Mouse (Mus musculus) embryonic facial prominence, embryonic 12.5 days (tissue): ENCODE measurements around the gene Tpbgl. TPM values are rescaled to one million over a fixed set of nuclear protein-coding genes. Genes with fewer than 3 reads are reported as not detected.

Source experiments
- ATAC-seq: fragments of 200-750 bp; cut with Nextera tagmentation; 2 replicates; pipeline ENCODE4 v1.8.0; 2017; ENCODE audit not compliant: insufficient number of reproducible peaks, insufficient read depth, low FRiP score, low TSS enrichment
- H3K27ac ChIP-seq: fragments of 300-500 bp; sonication (generic); 2 replicates; pipeline ENCODE4 v1.5.1; 2016; ENCODE audit warnings: mild to moderate bottlenecking
- H3K27me3 ChIP-seq: fragments of 300-500 bp; sonication (generic); 2 replicates; pipeline ENCODE4 v1.6.1; 2016; ENCODE audit warnings: mild to moderate bottlenecking, moderate library complexity
- H3K36me3 ChIP-seq: fragments of 300-500 bp; sonication (generic); 2 replicates; pipeline ENCODE4 v1.6.1; 2016; ENCODE audit warnings: mild to moderate bottlenecking
- H3K4me1 ChIP-seq: fragments of 300-500 bp; sonication (generic); 2 replicates; pipeline ENCODE4 v1.6.1; 2016
- H3K4me2 ChIP-seq: fragments of 300-500 bp; sonication (generic); replicated peaks from 2 replicates; pipeline ENCODE4 v1.6.1; 2016; ENCODE audit warnings: mild to moderate bottlenecking, moderate library complexity
- H3K4me3 ChIP-seq: fragments of 300-500 bp; sonication (generic); 2 replicates; pipeline ENCODE4 v1.5.1; 2016; ENCODE audit warnings: mild to moderate bottlenecking
- H3K9ac ChIP-seq: fragments of 300-500 bp; sonication (generic); 2 replicates; pipeline ENCODE4 v1.6.1; 2016; ENCODE audit warnings: mild to moderate bottlenecking, moderate library complexity
- H3K9me3 ChIP-seq: fragments of 300-500 bp; sonication (generic); 2 replicates; pipeline ENCODE4 v1.6.1; 2016; ENCODE audit warnings: mild to moderate bottlenecking, moderate library complexity
- WGBS: fragments of 180-500 bp; shearing (Covaris S2); methylation state at CpG from one replicate; pipeline ENCODE4 v1.1.7; 2016; 5-methylcytosine and 5-hydroxymethylcytosine counted together
- polyA plus RNA-seq: library from polyadenylated mRNA; unstranded; fragments of >200 nt; fragmentation: Nextera tagmentation; extraction: Ambion mirVana; gene quantifications from 2 replicates; pipeline ENCODE4 v1.2.1, GENCODE M21; 2016

Tpbgl gene
- polyA plus RNA-seq, 1 experiment from 2014 or later: 1.5 TPM

DNA sequence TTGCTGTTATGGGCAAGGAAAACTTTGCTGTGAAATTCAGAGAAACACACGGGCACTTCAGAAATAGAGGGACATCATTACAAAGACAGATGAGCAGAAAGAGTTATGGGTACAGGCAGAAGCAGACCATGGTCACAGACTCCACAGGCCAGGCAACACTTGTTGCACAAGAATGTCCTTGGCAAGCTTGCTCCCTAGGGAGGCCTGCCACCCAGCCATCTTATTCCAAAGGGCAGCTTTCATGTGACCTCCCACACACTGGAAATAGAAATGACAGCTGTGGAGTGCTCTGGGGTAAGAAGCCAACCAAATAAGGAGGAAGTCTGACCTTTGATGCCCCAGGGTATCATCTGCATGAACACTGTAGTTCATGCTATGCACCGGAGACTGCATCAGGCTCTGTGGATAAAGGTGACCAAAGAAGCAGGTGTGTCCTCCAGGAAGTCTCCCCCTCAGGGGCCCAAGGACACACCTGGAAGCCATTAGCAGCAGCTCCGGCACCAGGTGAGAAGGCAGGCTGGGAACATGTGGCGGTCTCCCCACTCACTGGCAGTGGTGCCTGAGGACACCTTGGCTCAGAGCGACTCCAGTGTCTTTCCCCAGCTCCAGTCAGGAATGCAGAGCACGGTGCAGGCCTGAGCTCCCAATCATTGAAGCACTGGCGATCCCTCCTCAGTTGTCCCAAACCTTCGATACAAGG is 7.2 kb upstream of the Tpbgl start:
- Histone ChIP-seq H3K36me3 (no peaks in the 10 kb centered on the region), H3K27me3 (peaks cover 19% of the 10 kb centered on the region), H3K9ac (no peak overlapping the region), H3K4me1 (no peaks in the 10 kb centered on the region), H3K4me2 (no peak overlapping the region), H3K4me3 (no peak overlapping the region), H3K9me3 (no peaks in the 10 kb centered on the region), H3K27ac (no peak overlapping the region)
- 65% methylated on average over 8 of the region's 8 CpGs for WGBS
- no peak for ATAC-seq

DNA sequence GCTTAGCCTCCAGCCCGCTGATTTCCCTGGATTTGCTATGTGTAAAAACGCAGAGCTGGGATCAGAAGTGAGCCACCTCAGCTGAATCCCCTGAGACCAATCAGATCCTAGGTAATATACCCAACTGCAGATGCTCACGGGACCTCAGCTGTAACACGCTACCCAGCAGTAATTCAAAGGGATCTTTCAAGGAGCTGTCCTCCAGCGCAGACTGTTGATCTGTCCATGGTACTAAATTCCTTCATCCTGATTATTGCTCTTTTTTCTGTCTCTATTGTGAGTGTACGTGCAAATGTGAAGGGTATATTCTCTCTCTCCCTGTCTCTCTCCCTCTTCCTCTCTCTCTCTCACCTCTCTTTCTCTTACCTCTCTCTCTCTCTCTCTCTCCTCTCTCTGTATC is 5.4 kb upstream of the Tpbgl start:
- peaks cover 37% of the 10 kb centered on the region for H3K27me3 ChIP-seq
- H3K4me1 ChIP-seq: peaks cover 3% of the 10 kb centered on the region; the same call in 1 of the 2 replicates
- 18% methylated on average over 6 of the region's 6 CpGs for WGBS
- no peaks in the 10 kb centered on the region for H3K36me3 ChIP-seq
- no peaks in the 10 kb centered on the region for H3K9me3 ChIP-seq
- no peak overlapping the region for H3K27ac ChIP-seq
- no peak overlapping the region for H3K4me3 ChIP-seq
- no peak overlapping the region for H3K4me2 ChIP-seq
- no peak overlapping the region for H3K9ac ChIP-seq
- no peak for ATAC-seq

DNA sequence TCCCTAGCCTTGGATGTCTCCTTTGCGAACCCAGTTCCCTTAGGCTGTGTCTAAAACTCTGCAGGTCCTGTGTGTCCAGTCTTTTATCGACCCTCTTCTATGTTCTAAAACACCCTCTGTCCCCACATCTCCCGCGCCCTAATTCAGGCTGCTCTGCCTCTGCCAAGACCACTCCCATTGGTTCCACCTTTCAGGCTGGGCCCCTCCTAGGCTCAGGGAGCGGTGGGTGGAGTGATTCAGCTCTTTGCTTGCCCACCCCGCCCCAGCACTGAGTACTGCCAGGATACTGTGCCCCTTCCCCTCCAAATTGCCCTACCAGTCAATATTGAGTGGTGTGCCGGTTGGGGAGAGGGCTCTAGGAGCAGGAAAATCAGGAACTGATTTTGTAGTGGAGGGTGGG is 463 bp upstream of the Tpbgl start:
- Histone ChIP-seq H3K4me2 (peak overlapping the region; percentile 93; the same call in 1 of the 2 replicates), H3K9me3 (no peaks in the 10 kb centered on the region), H3K4me3 (peak overlapping the region; percentile 49; the same call in 1 of the 2 replicates), H3K27me3 (peaks cover 77% of the 10 kb centered on the region), H3K36me3 (no peaks in the 10 kb centered on the region), H3K27ac (no peak overlapping the region), H3K4me1 (peaks cover 23% of the 10 kb centered on the region), H3K9ac (no peak overlapping the region)
- ATAC-seq: no peak
- 4% methylated on average over 7 of the region's 7 CpGs for WGBS

DNA sequence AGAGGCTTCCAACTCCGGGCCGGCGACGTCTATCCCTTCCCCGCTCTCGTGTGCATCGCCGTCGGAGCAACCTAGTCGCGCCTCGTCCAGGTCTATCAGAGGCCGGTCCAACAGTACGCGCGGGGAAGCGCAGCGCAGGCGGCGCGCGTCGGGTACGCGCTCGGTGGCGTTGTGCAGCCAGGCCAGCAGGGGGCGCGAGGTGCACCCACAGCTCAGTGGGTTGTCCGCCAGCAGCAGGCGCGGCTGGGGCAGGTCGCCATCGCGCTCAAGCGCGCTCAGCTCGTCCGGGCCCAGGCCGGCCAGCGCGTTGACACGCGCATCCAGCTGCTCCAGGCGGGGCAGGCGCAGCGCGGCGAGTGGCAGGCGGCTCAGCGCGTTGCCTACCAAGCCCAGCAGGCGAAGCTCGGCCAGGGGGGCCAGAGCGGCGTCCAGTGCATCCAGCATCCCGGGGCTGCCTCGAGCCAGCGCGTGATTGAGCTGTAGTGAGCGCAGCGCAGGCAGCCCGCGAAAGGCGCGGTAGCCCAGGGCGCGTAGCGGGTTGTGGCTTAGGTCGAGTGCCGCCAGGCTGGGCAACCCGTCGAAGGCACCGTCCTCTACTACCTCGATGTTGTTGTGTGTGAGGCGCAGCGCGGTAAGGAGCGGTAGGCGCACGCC is 1.1 kb downstream of the Tpbgl start:
- H3K27me3 ChIP-seq: peaks cover 84% of the 10 kb centered on the region
- H3K9ac ChIP-seq: peak overlapping the region; percentile 60
- peak overlapping the region; percentile 49 for H3K4me3 ChIP-seq
- H3K9me3 ChIP-seq: no peaks in the 10 kb centered on the region
- WGBS: under 1% methylated on average over 79 of the region's 81 CpGs
- peaks cover 23% of the 10 kb centered on the region for H3K4me1 ChIP-seq
- H3K27ac ChIP-seq: no peak overlapping the region
- no peaks in the 10 kb centered on the region for H3K36me3 ChIP-seq
- ATAC-seq: peak; percentile 86
- H3K4me2 ChIP-seq: peak overlapping the region; percentile 93

DNA sequence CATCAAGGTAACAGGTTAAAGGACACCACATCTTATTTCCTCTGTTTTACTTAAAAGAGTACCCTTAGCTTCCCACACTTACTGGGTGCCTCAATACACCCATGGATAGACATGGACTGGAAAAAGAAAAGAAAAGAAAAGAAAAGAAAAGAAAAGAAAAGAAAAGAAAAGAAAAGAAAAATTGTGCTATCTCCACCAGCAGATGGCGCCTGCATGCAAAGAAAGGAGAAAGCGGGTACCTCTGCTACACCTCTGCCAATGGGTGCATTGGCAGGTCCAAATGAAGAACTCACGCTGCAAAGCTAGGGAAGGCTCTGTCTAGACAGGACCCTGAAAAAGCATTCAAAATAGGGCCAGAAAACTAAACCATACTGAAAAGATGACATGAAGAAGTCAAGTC is 8.0 kb downstream of the Tpbgl start:
- Histone ChIP-seq H3K4me1 (no peaks in the 10 kb centered on the region), H3K4me2 (no peak overlapping the region), H3K4me3 (no peak overlapping the region), H3K36me3 (no peaks in the 10 kb centered on the region), H3K27me3 (peaks cover 17% of the 10 kb centered on the region), H3K9ac (no peak overlapping the region), H3K27ac (no peak overlapping the region), H3K9me3 (no peaks in the 10 kb centered on the region)
- WGBS: 11% methylated on average over 3 of the region's 3 CpGs
- ATAC-seq: no peak

DNA sequence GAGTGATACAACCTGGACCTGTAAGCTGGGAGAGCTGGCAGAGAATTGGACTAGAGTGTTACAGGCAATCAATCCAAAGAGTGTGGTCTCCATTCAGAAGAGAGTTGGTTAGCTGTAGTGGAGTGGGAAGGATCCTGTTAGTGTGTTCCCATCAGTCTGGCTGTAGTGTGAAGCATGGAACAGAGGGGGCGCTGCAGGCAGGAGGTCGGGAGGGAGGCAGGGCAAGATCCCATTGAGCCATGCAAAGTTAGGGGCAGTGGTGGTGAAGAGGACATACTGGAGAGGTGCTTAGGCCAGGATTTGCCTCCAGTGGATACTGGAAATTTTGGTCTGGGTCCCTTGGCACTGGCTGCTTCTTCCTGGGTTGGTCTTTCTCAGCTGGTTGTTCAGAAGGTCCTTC is 8.6 kb downstream of the Tpbgl start:
- 67% methylated on average over 2 of the region's 2 CpGs for WGBS
- Histone ChIP-seq H3K27me3 (peaks cover 12% of the 10 kb centered on the region), H3K9ac (no peak overlapping the region), H3K27ac (no peak overlapping the region), H3K4me1 (no peaks in the 10 kb centered on the region), H3K9me3 (no peaks in the 10 kb centered on the region), H3K4me3 (no peak overlapping the region), H3K4me2 (no peak overlapping the region), H3K36me3 (no peaks in the 10 kb centered on the region)
- no peak for ATAC-seq

DNA sequence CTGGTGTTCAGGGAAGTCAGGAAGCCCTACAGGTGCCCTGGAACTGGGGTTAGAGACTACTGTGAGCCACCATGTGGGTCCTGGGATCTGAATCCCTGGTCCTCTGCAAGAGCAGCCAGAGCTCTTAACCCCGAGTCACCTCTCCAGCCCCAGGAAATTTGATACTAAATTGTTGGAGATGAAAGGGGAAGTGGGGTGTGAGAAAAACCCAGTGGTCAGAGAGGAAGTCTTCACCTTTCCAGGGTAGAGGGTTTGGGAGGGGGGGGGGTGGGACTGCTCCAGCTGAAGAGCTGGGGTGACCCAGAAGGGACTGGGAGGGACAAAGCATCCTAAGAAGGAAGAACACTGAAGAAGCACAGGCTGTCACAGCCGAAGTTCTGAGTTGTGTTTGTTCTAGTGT is 19.3 kb downstream of the Tpbgl start:
- Histone ChIP-seq H3K4me1 (no peaks in the 10 kb centered on the region), H3K9me3 (no peaks in the 10 kb centered on the region), H3K4me3 (no peak overlapping the region), H3K27me3 (no peaks in the 10 kb centered on the region), H3K9ac (no peak overlapping the region), H3K27ac (no peak overlapping the region), H3K4me2 (no peak overlapping the region), H3K36me3 (0 out of 2 replicates have a peak, but pooled peaks cover 5% of the 10 kb centered on the region)
- no peak for ATAC-seq
- 65% methylated on average over 2 of the region's 2 CpGs for WGBS

DNA sequence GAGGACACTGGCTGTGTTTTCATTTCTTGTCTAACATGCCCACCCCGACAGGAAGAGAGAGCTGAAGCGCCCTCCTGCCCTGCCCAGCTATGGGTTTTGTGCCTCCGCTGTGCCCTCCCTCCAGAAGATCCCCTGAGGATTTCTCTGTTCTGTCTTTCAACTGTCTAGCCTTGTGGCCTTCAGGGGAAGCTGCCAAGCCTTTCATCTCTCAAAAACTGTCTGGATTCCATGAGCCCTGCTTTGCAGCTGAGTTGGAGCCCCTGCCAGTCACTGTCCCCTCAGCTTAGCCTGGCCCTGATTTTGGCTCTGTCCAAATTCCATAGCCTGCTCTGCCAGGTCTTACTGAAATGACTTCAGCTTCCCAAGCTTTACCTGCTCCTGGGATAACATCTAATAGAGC is 20.1 kb downstream of the Tpbgl start:
- H3K36me3 ChIP-seq: peaks cover 12% of the 10 kb centered on the region; the same call in 1 of the 2 replicates
- no peaks in the 10 kb centered on the region for H3K9me3 ChIP-seq
- H3K4me2 ChIP-seq: no peak overlapping the region
- no peaks in the 10 kb centered on the region for H3K27me3 ChIP-seq
- no peak overlapping the region for H3K4me3 ChIP-seq
- no peak overlapping the region for H3K9ac ChIP-seq
- 66% methylated on average over 3 of the region's 3 CpGs for WGBS
- no peak overlapping the region for H3K27ac ChIP-seq
- H3K4me1 ChIP-seq: no peaks in the 10 kb centered on the region
- ATAC-seq: no peak

DNA sequence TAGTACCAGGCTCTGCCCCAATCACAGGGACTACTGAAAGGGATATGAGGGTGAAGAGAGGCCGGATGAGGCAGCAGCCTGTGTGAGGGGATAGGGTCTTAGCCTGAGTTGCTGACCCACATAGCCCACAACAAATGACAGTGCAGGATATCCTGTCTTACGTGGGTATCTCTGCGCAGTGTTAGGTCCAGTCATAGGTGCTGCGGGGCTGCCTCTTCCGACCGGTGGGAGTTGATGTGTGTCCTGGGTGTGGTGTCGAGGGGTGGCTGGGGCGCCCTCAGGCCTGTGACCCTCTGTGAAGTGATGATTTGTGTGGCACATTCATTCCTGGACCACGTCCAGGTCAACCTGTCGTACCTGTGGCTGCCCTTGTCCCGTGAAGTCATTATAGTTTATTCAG is 20.6 kb downstream of the Tpbgl start:
- H3K4me1 ChIP-seq: no peaks in the 10 kb centered on the region
- WGBS: 85% methylated on average over 11 of the region's 11 CpGs
- ATAC-seq: no peak
- H3K36me3 ChIP-seq: peaks cover 17% of the 10 kb centered on the region; the same call in 1 of the 2 replicates
- H3K9ac ChIP-seq: no peak overlapping the region
- H3K27me3 ChIP-seq: no peaks in the 10 kb centered on the region
- H3K4me2 ChIP-seq: no peak overlapping the region
- no peak overlapping the region for H3K4me3 ChIP-seq
- no peak overlapping the region for H3K27ac ChIP-seq
- no peaks in the 10 kb centered on the region for H3K9me3 ChIP-seq

DNA sequence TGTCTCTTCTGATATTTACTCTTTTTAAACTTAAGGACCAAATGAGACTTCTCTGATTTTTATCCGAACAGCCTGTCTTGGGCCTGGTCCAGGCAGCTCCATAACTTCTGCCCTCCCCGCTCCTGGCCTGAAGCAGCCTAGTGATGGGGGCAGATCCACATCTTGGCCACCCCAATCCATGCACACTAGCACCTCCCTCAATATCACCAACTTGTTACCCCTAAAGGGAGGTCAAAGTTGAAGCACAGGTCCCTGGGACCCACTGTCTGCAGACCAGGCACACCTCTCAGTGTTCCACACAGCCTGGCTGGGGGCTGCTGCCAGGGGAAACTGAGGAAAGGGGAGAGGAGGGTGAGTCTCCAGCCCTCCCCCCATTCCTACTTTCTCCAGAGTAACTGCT is 21.8 kb downstream of the Tpbgl start:
- Histone ChIP-seq H3K4me1 (no peaks in the 10 kb centered on the region), H3K9me3 (no peaks in the 10 kb centered on the region), H3K4me3 (no peak overlapping the region), H3K27ac (no peak overlapping the region), H3K9ac (no peak overlapping the region), H3K36me3 (peaks cover 19% of the 10 kb centered on the region; the same call in 1 of the 2 replicates), H3K27me3 (no peaks in the 10 kb centered on the region), H3K4me2 (no peak overlapping the region)
- 94% methylated on average over 2 of the region's 2 CpGs for WGBS
- ATAC-seq: no peak

DNA sequence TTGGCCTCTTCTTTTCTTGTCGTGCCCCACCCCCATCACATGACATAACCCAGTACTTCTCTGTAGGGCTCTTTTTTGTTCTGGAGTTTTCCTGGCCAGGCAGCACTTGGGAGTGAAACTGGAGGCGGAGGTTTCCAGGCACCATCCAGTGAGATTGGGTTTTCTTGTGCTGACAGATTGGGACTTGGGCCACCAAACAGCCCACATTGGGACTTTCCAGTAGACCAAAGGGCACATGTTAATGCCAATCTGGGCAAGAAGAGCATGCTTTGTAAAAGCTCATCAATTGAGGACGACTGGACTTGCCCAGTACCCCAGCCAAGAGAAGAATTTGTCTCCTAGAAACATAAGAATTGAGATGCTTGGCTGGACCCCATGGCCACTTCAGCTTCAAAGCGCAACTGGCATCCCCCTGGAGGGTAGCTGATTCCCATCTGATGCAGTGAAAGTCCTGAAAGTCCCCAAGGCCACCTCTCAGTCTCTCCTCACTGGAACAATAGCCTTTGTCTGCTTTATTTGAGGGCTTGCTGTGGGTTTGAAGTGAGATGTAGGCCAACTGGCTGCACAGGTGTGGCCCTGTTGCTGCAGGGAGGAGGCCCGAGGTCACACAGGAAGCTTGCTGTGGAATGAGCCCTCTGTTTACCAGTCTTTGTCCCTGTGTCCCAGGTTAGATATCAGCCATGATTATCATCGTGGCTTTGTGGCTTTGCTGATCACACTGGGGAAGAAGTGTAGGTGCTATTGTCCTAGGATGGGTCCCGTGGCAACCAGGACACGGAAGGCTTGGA is 22.8 kb downstream of the Tpbgl start:
- no peaks in the 10 kb centered on the region for H3K4me1 ChIP-seq
- no peak overlapping the region for H3K4me2 ChIP-seq
- no peak for ATAC-seq
- H3K4me3 ChIP-seq: no peak overlapping the region
- WGBS: 84% methylated on average over 8 of the region's 8 CpGs
- peaks cover 19% of the 10 kb centered on the region; the same call in 1 of the 2 replicates for H3K36me3 ChIP-seq
- no peak overlapping the region for H3K9ac ChIP-seq
- H3K27ac ChIP-seq: no peak overlapping the region
- H3K27me3 ChIP-seq: no peaks in the 10 kb centered on the region
- no peaks in the 10 kb centered on the region for H3K9me3 ChIP-seq

DNA sequence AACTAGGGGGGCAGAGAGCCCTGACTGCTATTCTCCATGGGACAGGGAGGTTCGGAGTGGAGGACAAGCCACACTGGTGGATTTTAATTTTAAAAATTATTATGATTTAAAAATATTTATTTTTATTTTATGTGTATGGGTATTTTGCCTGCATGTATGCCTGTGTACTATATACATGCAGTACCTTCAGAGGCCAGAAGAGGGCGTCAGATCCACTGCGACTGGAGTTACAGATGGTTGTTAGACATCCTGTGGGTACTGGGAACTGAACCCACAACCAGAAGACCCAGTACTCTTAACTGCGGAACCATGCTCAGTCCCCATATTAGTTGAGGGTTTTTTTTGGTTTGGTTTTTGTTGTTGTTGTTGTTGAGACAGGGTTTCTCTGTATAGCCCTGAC is 28.2 kb downstream of the Tpbgl start:
- H3K4me1 ChIP-seq: no peaks in the 10 kb centered on the region
- peaks cover 25% of the 10 kb centered on the region for H3K36me3 ChIP-seq
- no peak overlapping the region for H3K27ac ChIP-seq
- no peak overlapping the region for H3K4me2 ChIP-seq
- no peak for ATAC-seq
- H3K9me3 ChIP-seq: no peaks in the 10 kb centered on the region
- WGBS: 74% methylated on average over 4 of the region's 4 CpGs
- H3K27me3 ChIP-seq: no peaks in the 10 kb centered on the region
- no peak overlapping the region for H3K9ac ChIP-seq
- no peak overlapping the region for H3K4me3 ChIP-seq
